Mouse (Mus musculus) left cerebral cortex, postnatal 36 days (tissue): ENCODE results near the gene Tnfsf9. TPM values are rescaled to one million over a fixed set of nuclear protein-coding genes. Genes with fewer than 3 reads are reported as not detected.

ENCODE experiments used
- DNase-seq, 2 experiments: peaks; one replicate each; pipeline ENCODE4 v3.0.0; 2021 to 2022; ENCODE audit warnings: low spot score in 2 of 2, mixed read lengths in 1 of 2
- intact Hi-C: fragments of 180-260 bp; cut with DNase I; formaldehyde crosslinking; loops from one replicate; pipeline ENCODE4 v1.15.1; 2025
- total RNA-seq, 2 experiments: library from RNA; stranded (reverse); gene quantifications; 2 replicates each; pipeline ENCODE4 v1.2.3; 2021

Gene Tnfsf9
- total RNA-seq, result under 1 TPM; 0.25 to 0.41 TPM

GRCm38 (mm10) chr17:57105181-57106034, at the start of gene Tnfsf9:
Tnfsf9 (plus strand) TSS chr17:57105325.
- intact Hi-C loops, result no loop called here
- peak; percentile 11 to 32 for DNase-seq

GRCm38 (mm10) chr17:57056246-57056645, 48.9 kb upstream of the Tnfsf9 start:
- DNase-seq, result no peak

GRCm38 (mm10) chr17:57058891-57059485, 46.1 kb upstream of the Tnfsf9 start, which contains the start of gene Crb3:
Crb3 (plus strand) TSS chr17:57059105.
- DNase-seq, result peak in 1 of 2 experiments; percentile 29
- intact Hi-C loops, result no loop called here

More at GRCm38 (mm10) chr17:57056246-57056645, 48.9 kb upstream of the Tnfsf9 start:
- intact Hi-C loops, result no loop called here

- intact Hi-C loops, result no loop called here
- DNase-seq, result peak; percentile 76
These were observed 45.6 kb upstream of the Tnfsf9 start, which contains the start of gene Slc25a23 for GRCm38 (mm10) chr17:57059486-57059977. Slc25a23 (minus strand) TSS chr17:57059863.

- DNase-seq, result peak; percentile 96 to 98
- intact Hi-C loops, result no loop called here
These were observed 44.8 kb upstream of the Tnfsf9 start for GRCm38 (mm10) chr17:57060231-57060801.

- no peak for DNase-seq
- intact Hi-C loops, result no loop called here
These were observed 44.1 kb upstream of the Tnfsf9 start for GRCm38 (mm10) chr17:57061069-57061468.

- no peak for DNase-seq
- intact Hi-C loops, result no loop called here
These were observed 43.1 kb upstream of the Tnfsf9 start for GRCm38 (mm10) chr17:57062011-57062521.

- intact Hi-C loops, result no loop called here
- no peak for DNase-seq
These were observed 42.6 kb upstream of the Tnfsf9 start for GRCm38 (mm10) chr17:57062548-57062947.

- intact Hi-C loops, result no loop called here
- DNase-seq, result no peak
These were observed 42.1 kb upstream of the Tnfsf9 start for GRCm38 (mm10) chr17:57063031-57063430.

- intact Hi-C loops, result no loop called here
- DNase-seq, result no peak
These were observed 38.2 kb upstream of the Tnfsf9 start for GRCm38 (mm10) chr17:57066908-57067307.

- intact Hi-C loops, result no loop called here
- no peak for DNase-seq
These were observed 34.9 kb upstream of the Tnfsf9 start for GRCm38 (mm10) chr17:57070272-57070671.

GRCm38 (mm10) chr17:57070699-57071098, 34.4 kb upstream of the Tnfsf9 start:
- intact Hi-C loops, result no loop called here
- DNase-seq, result no peak

- no peak for DNase-seq
- intact Hi-C loops, result no loop called here
These were observed 28.2 kb upstream of the Tnfsf9 start for GRCm38 (mm10) chr17:57076916-57077315.

GRCm38 (mm10) chr17:57078336-57078735, 26.8 kb upstream of the Tnfsf9 start, which contains the start of gene Dennd1c:
Dennd1c (minus strand) TSS chr17:57078514.
- no peak for DNase-seq
- intact Hi-C loops, result no loop called here

- intact Hi-C loops, result no loop called here
- DNase-seq, result no peak
These were observed 25.2 kb upstream of the Tnfsf9 start for GRCm38 (mm10) chr17:57079919-57080318.

- intact Hi-C loops, result no loop called here
- no peak for DNase-seq
These were observed 23.8 kb upstream of the Tnfsf9 start for GRCm38 (mm10) chr17:57081234-57081842.

- DNase-seq, result no peak
- intact Hi-C loops, result no loop called here
These were observed 22.6 kb upstream of the Tnfsf9 start for GRCm38 (mm10) chr17:57082481-57082880.

GRCm38 (mm10) chr17:57085970-57086757, 19.0 kb upstream of the Tnfsf9 start:
- DNase-seq, result no peak
- intact Hi-C loops, result no loop called here
